Mouse (Mus musculus): ENCODE measurements around the gene Ddx21. TPM values are rescaled to one million over a fixed set of nuclear protein-coding genes. Genes with fewer than 3 reads are reported as not detected.

Ddx21 gene
- polyA plus RNA-seq, 1 experiment from 2014 or later, result 20.8 TPM

Other genes with a start within 250 kb of the Ddx21 start
- gene Hk1, start 222.4 kb downstream of the Ddx21 start, polyA plus RNA-seq (2015; fragmentation: Nextera tagmentation; extraction: Ambion mirVana), result 67.5 and 68.2 TPM in 2 replicates
- gene Hkdc1, start 179.8 kb downstream of the Ddx21 start, polyA plus RNA-seq (2015; fragmentation: Nextera tagmentation; extraction: Ambion mirVana), result 4.0 and 5.1 TPM in 2 replicates
- gene 4930507D05Rik, start 152.8 kb downstream of the Ddx21 start, polyA plus RNA-seq (2015; fragmentation: Nextera tagmentation; extraction: Ambion mirVana), result 0.66 and 0.99 TPM in 2 replicates
- gene Supv3l1, start 152.5 kb downstream of the Ddx21 start, polyA plus RNA-seq (2015; fragmentation: Nextera tagmentation; extraction: Ambion mirVana), result 32.3 and 32.5 TPM in 2 replicates
- 84.6 and 88.6 TPM in 2 replicates for gene Vps26a, start 115.5 kb downstream of the Ddx21 start, polyA plus RNA-seq (2015; fragmentation: Nextera tagmentation; extraction: Ambion mirVana)
- gene Srgn, start 74.8 kb downstream of the Ddx21 start, polyA plus RNA-seq (2015; fragmentation: Nextera tagmentation; extraction: Ambion mirVana), result 8.2 and 9.6 TPM in 2 replicates
- gene Kif1bp, start 23.8 kb downstream of the Ddx21 start, polyA plus RNA-seq (2015; fragmentation: Nextera tagmentation; extraction: Ambion mirVana), result 35.5 and 39.0 TPM in 2 replicates
- gene Ddx50, start 48.9 kb upstream of the Ddx21 start, polyA plus RNA-seq (2015; fragmentation: Nextera tagmentation; extraction: Ambion mirVana), result 116 and 119 TPM in 2 replicates
- gene Stox1, start 123.8 kb upstream of the Ddx21 start, polyA plus RNA-seq (2015; fragmentation: Nextera tagmentation; extraction: Ambion mirVana), result 2.1 and 2.4 TPM in 2 replicates
- 148 and 149 TPM in 2 replicates for gene Ccar1, start 190.0 kb upstream of the Ddx21 start, polyA plus RNA-seq (2015; fragmentation: Nextera tagmentation; extraction: Ambion mirVana)